Mouse (Mus musculus) R1 (cell line): ENCODE measurements at regions not wholly inside any gene's neighbourhood (a gene's known extent, or its start where the extent isn't known, plus 50 kb on each side); places are given as distances from the start of the nearest gene placed in this dataset.

Experiments
- DNase-seq: peaks from one replicate; pipeline ENCODE4 v3.0.0-alpha.2; 2018; ENCODE audit warnings: low read depth, low spot score

DNA sequence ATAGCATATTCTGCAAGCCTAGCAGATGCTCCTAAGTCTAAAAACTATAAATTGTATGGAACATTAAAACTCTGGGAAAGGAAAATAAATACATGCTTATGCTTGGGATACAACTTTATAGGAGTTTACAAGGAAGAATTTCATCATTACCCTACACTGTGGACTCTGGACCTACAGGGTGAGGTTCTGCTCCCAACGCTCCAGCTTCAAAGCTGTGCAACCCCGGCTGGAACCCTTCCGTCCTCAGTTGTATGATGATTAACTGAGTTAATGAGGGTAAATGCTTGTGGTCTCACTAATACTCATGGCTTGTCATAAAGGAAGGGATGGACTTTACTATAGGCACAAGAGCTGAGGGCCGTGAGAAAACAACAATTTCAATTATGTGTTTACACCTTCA lies 76.6 kb upstream of the Cited2 start:
- no peak for DNase-seq

DNA sequence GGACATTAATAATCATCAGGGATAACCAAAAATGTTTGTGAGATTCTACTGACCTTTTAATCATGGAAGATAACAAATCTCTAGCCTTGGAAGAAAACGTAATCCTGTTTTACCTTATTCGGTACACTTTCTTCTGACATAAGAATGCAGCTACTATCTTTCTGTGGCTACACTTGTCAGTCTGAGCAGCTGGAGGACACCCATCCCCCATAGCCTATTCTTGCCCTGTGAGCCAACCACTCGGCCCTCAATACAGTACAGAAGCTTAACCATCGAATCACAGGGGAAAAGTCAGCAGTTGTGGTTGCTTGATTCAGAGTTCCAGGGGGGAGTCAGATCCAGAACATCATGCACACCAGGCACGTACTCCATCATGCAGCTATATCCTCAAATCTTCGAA lies 74.9 kb upstream of the Cited2 start:
- no peak for DNase-seq

DNA sequence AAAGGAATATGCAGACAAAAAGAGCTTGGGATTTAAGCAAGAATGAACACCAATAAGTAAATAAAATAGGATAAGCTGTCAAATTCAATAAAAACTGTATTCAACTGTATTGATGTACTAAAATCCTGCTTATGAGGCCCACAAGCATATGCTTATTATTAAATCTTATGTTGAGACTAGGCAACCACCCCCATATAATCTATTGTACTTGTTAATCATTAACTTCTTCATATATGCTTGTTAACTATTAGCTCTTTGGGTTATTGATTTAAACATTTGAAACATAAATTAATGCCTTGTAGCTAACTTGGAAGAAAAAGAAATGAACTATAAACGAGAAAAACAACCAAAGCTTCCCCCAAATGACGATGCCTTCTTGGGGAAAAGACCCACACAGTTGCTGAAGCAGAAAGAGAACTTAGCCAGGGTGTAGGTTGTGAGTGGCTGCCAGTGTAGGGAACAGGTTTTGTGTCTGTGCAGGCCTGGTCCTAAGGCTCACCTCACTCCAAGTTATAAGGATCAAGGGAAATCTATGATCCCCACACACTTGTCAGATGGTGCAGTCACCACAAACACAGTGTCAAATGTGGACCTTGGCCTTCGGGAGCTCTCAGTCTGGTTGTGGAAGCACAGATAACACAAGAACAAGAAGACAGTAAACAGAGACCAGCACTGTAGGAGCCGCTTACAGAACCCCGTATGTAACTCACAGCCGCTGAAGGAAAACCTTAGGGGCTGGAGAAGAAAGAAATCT lies 71.8 kb upstream of the Cited2 start:
- DNase-seq: no peak

DNA sequence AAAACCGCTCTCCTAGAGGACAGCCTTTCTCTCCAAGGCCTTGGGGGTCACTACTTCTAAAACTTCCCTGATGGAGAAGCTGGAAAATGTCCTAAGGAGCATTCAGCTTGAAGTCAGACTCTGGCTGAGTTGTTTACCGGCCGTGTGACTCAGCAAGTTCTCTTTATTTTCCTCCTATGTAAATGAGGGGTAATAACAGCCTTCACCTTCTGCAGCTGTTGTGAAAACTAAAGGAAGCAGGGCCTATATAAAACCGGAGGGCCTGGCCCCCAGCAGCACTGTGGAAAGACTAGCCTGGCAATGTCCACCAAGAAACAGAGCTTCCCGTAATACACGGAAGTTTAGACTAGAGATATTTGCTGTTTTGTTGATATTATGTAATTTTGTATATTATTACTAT lies 69.7 kb upstream of the Cited2 start:
- peak; percentile 41 for DNase-seq

DNA sequence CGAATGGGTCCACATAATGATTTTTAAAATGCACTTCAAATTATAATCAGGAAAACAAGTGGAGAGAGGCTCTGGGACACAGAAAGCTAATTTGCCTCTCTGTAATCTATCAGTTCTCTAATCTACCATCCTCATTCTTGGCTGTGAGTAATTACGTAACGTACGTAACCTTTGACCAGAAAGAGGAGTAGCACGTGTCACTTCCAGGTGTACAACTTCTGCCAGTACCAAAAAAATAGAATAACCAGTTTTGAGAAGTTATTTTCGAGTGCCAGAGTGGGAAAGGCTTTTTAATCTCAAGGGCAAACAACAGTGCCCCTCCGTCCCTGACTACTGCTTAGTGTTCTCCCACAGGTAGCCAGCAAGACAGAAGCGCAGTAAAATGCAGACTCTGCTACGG lies 69.2 kb upstream of the Cited2 start:
- DNase-seq: no peak

DNA sequence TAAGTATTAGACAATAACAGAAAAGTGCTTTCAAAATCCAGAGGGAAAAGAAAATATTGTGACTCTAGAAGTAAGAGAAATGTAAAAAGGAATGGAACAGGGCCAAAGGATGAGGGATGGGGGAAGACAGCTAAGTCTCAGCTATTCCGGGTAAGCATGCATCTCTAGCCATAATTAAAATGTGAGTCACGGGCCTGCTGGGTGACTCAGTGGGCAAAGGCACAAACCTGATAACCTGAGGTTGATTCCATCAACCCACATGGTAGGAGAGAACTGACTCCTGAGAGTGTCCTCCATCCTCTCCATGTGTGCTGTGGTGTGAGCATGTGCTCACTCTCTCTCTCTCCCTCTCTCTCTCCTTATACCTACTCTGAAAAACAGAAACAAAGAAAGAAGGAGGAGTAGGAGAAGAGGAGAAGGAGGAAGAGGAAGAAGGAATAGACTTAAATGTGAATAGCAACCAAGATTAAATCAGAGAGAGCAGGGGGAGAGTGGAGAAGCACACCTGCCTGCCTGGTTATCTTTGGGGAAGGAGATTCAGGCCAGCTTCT lies 68.6 kb upstream of the Cited2 start:
- no peak for DNase-seq

DNA sequence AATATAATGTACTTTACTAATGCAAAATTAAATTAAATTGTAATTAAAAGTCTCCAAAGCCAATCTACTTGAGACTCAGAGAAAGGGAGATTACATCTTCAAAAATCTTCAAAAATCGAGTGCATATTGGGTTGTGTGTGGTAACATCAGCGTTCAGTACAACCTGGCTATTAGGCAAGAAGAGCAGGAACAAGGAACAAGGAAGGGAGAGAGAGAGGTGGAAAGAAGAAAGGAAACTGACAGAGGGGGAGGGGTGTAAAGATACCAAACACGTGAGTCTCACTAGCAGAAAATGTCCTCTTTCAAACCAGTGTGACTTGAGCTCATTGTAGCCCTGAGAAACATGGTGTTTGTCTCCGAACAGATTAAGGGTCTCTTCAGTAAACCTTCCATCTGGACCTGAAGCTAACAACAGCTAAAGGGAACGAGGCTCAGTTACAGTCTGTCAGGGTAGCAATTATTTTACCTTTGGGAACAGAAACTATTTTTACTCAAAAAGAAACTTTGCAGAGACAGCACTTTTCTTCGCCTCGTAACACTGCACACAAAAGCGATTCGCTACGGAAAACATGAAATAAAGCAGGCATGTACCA lies 67.5 kb upstream of the Cited2 start:
- DNase-seq: no peak

DNA sequence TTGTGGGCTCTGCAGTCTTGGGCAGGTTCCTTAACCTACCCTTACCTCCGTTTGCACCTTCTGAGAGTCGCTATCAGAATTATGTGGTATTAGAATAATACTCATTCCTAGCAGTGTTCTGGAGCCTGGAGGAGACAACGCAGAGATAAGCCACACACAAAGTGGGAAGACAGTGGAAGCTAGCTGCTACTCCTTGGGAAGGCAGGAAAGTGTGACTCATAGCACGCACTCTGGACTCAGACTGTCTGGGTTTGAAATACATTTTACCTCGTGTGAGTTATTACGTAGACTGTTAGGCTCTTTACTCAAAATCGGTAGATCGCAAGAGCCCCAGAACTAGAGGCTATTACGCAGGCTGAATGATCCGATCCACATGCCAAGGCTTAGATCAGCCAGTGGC lies 66.7 kb upstream of the Cited2 start:
- DNase-seq: no peak

DNA sequence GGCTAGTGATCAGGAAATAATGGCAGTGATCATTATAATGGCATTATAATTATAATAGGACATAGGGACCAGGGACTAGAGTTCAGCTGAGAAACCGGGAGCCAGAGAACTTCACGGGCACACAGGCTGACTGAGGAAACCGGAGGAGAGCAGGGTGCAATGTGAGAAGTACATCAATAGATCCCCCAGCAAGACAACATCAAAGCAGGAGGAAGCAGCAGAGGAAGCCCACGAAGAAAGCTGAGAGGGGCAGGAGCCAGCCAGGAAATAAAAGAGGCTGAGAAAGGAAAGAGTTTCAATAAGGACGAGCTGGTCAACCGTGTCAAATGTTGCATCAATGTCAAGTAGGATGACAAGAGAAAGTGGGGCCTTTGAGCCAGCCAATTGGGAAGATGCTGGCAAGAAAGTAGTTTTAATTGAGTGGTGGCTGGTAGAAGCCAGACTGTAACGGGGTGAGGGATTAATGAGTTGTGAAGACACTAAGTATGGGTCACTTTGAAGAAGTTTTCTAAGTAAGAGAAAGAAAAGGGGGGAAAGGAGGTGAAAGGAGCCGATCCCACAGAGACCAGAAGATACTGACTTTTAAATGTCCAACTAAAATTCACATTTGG lies 66.0 kb upstream of the Cited2 start:
- DNase-seq: no peak

DNA sequence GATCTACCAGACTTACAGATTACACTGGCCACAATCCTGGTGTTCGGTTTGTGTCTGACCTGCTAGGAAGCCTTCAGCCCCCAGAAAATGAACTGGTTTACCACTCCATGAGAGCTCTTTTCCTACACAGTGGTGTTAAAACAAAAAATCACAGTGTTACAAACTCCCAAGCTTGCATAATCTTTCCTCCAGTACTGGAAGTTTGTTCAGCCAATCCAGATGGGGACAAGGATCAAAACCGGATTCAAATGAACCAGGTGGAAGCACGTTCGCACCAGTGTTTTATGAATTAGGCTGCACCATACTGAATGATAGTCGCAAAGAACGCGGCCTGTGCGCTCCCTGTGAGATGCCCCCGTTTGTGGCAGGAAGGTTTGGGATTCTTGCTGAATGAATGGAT lies 63.4 kb upstream of the Cited2 start:
- DNase-seq: no peak

DNA sequence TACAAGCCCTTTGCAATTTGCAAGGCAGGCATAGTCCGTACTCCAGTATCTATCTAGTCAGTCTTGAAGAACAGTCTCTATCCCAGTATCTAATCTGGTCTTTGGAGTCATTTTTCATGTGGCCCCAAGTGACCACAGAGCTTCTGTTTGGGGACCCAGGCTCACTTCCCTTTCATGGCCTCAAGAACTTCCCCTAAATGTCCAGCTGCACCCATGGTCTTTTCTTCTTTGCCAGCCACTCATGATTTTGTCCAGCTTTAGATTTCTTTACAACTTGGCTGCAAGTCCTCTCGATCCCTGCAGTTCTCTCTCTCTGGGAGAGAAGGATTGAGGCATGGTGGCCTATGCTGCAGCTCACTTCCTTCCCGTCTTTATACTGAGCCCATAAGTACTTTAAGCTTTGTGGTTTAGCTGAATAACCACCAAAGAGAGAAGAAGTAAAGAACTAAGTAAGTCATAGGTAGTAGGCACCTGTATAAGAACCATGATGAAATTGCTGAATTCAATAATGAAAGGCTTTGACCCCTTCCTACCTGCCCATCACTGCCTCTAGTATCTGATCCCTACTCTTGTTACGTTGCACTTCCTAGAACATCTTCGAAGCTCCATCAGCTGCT lies 62.1 kb upstream of the Cited2 start:
- no peak for DNase-seq

DNA sequence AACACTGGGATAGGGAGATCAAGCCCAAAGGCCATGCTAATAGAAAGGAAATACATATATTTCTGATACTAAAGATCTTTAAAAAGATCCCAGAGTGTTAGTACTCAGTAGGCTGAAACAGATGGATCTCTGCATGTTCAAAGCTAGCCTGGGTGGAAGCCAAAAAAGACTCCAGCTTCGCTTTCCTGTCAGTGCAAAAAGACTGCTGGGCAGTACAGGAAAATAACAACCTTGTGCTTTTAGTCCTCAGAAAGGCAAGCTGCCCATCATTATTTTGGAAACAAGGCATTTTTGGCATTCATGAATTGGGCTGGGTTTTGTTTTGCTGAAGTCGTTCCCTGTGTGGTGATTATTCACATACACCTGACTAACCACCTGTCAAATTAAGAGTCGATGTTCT lies 56.9 kb upstream of the Cited2 start:
- no peak for DNase-seq

DNA sequence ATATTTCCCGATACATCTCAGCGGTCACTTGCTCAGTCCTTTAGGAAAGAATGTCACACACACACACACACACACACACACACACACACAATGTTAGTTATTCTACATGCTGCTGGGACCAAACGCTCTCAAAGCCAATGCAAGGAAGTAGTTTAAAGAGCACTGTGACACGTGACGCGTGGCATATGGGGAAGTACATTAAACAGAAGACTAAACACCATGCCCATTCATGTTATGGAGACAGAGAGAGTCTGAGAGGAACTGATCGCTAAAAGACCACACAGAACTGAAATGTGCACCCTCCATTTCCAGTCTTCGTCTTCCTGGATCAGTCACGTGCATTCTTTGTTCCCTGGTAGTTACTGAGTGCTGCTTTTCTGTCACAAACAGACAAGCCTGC lies 53.6 kb upstream of the Cited2 start:
- no peak for DNase-seq
